Mouse (Mus musculus) stomach, postnatal 0 days (tissue): ENCODE results near the gene Adgrb3. TPM values are rescaled to one million over a fixed set of nuclear protein-coding genes. Genes with fewer than 3 reads are reported as not detected.

Experiments used
- ATAC-seq: fragments of 200-750 bp; cut with Nextera tagmentation; 2 replicates; pipeline ENCODE4 v1.8.0; 2017; ENCODE audit not compliant: low FRiP score, low TSS enrichment
- DNase-seq: peaks from one replicate; pipeline ENCODE4 v3.0.0-alpha.2; 2016; ENCODE audit warnings: low spot score
- H3K27ac ChIP-seq: fragments of 300-500 bp; sonication (generic); replicated peaks from 2 replicates; pipeline ENCODE4 v1.5.1; 2014; ENCODE audit warnings: mild to moderate bottlenecking, control low read depth
- H3K27me3 ChIP-seq: fragments of 300-500 bp; sonication (generic); 2 replicates; pipeline ENCODE4 v1.6.1; 2014; ENCODE audit warnings: low read length; ENCODE audit not compliant: control insufficient read depth, insufficient read depth
- H3K36me3 ChIP-seq: fragments of 300-500 bp; sonication (generic); 2 replicates; pipeline ENCODE4 v1.6.1; 2014; ENCODE audit warnings: low read length, mixed read lengths; ENCODE audit not compliant: control insufficient read depth, insufficient read depth
- H3K4me1 ChIP-seq: fragments of 300-500 bp; sonication (generic); replicated peaks from 2 replicates; pipeline ENCODE4 v1.6.1; 2014; ENCODE audit warnings: antibody characterized with exemption; ENCODE audit not compliant: control insufficient read depth, insufficient read depth
- H3K4me2 ChIP-seq: fragments of 300-500 bp; sonication (generic); replicated peaks from 2 replicates; pipeline ENCODE4 v1.6.1; 2014; ENCODE audit warnings: low read depth, mild to moderate bottlenecking, control low read depth, moderate library complexity
- H3K4me3 ChIP-seq: fragments of 300-500 bp; sonication (generic); 2 replicates; pipeline ENCODE4 v1.5.1; 2014; ENCODE audit warnings: low read depth, low read length, control low read depth
- H3K9ac ChIP-seq: fragments of 300-500 bp; sonication (generic); 2 replicates; pipeline ENCODE4 v1.6.1; 2014; ENCODE audit warnings: mild to moderate bottlenecking, low read length, control low read depth, mixed read lengths
- H3K9me3 ChIP-seq: fragments of 300-500 bp; sonication (generic); 2 replicates; pipeline ENCODE4 v1.6.1; 2016; ENCODE audit warnings: low read length; ENCODE audit not compliant: control insufficient read depth
- CTCF ChIP-seq: IDR thresholded peaks from 2 replicates; pipeline ENCODE4 v1.5.1; 2016; ENCODE audit warnings: antibody characterized with exemption, low read depth, mild to moderate bottlenecking, moderate library complexity
- EP300 ChIP-seq: optimal IDR thresholded peaks from 2 replicates; pipeline ENCODE3; 2016; ENCODE audit warnings: antibody characterized with exemption
- WGBS: fragments of 180-500 bp; shearing (Covaris S2); extraction: QIAGEN DNeasy Blood & Tissue Kit; methylation state at CpG from one replicate; pipeline ENCODE4 v1.1.7; 2014; 5-methylcytosine and 5-hydroxymethylcytosine counted together
- polyA plus RNA-seq: library from polyadenylated mRNA; unstranded; fragments of >200 nt; fragmentation: Nextera tagmentation; extraction: Ambion mirVana; gene quantifications from 2 replicates; pipeline ENCODE4 v1.2.1, GENCODE M21; 2015

Adgrb3 gene
- polyA plus RNA-seq, 1 experiment from 2014 or later = 1.8 TPM

- Histone ChIP-seq H3K27me3 (no peaks in the 10 kb centered on the region), H3K9me3 (no peaks in the 10 kb centered on the region), H3K4me3 (no peak overlapping the region), H3K9ac (no peak overlapping the region), H3K4me2 (no peak overlapping the region), H3K4me1 (no peaks in the 10 kb centered on the region), H3K36me3 (no peaks in the 10 kb centered on the region), H3K27ac (no peak overlapping the region)
- no peak for ATAC-seq
- 56% methylated on average over 1 of the region's 1 CpGs for WGBS
- TF ChIP-seq EP300 = no peak
- TF ChIP-seq CTCF = no peak
- DNase-seq = no peak
Measured at GRCm38 (mm10) chr1:25462612-25463011, 366.9 kb downstream of the Adgrb3 start.

- Histone ChIP-seq H3K4me3 (no peak overlapping the region), H3K36me3 (no peaks in the 10 kb centered on the region), H3K9me3 (no peaks in the 10 kb centered on the region), H3K4me1 (no peaks in the 10 kb centered on the region), H3K27me3 (no peaks in the 10 kb centered on the region), H3K9ac (no peak overlapping the region), H3K4me2 (no peak overlapping the region), H3K27ac (no peak overlapping the region)
- ATAC-seq = no peak
- no peak for DNase-seq
- 32% methylated on average over 2 of the region's 2 CpGs for WGBS
- TF ChIP-seq EP300 = no peak
- no peak for TF ChIP-seq CTCF
Measured at GRCm38 (mm10) chr1:25435506-25435905, 394.0 kb downstream of the Adgrb3 start.

- H3K27ac ChIP-seq = no peak overlapping the region
- no peak overlapping the region for H3K9ac ChIP-seq
- TF ChIP-seq CTCF (no peak), EP300 (no peak)
- no peak overlapping the region for H3K4me3 ChIP-seq
- H3K4me1 ChIP-seq = no peaks in the 10 kb centered on the region
- WGBS = 73% methylated on average over 16 of the region's 16 CpGs
- no peaks in the 10 kb centered on the region for H3K9me3 ChIP-seq
- H3K27me3 ChIP-seq = no peaks in the 10 kb centered on the region
- DNase-seq (no peak), ATAC-seq (no peak)
- H3K36me3 ChIP-seq = no peaks in the 10 kb centered on the region
- no peak overlapping the region for H3K4me2 ChIP-seq
Measured at GRCm38 (mm10) chr1:25430219-25430862, 399.2 kb downstream of the Adgrb3 start.

- 92% methylated on average over 2 of the region's 2 CpGs for WGBS
- Histone ChIP-seq H3K4me2 (no peak overlapping the region), H3K4me3 (no peak overlapping the region), H3K27me3 (no peaks in the 10 kb centered on the region), H3K4me1 (no peaks in the 10 kb centered on the region), H3K9ac (no peak overlapping the region), H3K36me3 (no peaks in the 10 kb centered on the region), H3K27ac (no peak overlapping the region), H3K9me3 (no peaks in the 10 kb centered on the region)
- no peak for DNase-seq
- TF ChIP-seq EP300 (no peak), CTCF (no peak)
- ATAC-seq = no peak
Measured at GRCm38 (mm10) chr1:25420701-25421100, 408.8 kb downstream of the Adgrb3 start.

- H3K4me3 ChIP-seq = no peak overlapping the region
- DNase-seq = no peak
- H3K4me2 ChIP-seq = no peak overlapping the region
- no peaks in the 10 kb centered on the region for H3K27me3 ChIP-seq
- TF ChIP-seq EP300 = no peak
- no peak for TF ChIP-seq CTCF
- H3K27ac ChIP-seq = no peak overlapping the region
- no peak for ATAC-seq
- no peaks in the 10 kb centered on the region for H3K36me3 ChIP-seq
- no peak overlapping the region for H3K9ac ChIP-seq
- no peaks in the 10 kb centered on the region for H3K4me1 ChIP-seq
- no peaks in the 10 kb centered on the region for H3K9me3 ChIP-seq
Measured at GRCm38 (mm10) chr1:25419378-25419777, 410.1 kb downstream of the Adgrb3 start.

- DNase-seq = no peak
- no peak for TF ChIP-seq EP300
- TF ChIP-seq CTCF = no peak
- no peak for ATAC-seq
- Histone ChIP-seq H3K4me3 (no peak overlapping the region), H3K9me3 (no peaks in the 10 kb centered on the region), H3K27me3 (no peaks in the 10 kb centered on the region), H3K36me3 (no peaks in the 10 kb centered on the region), H3K4me2 (no peak overlapping the region), H3K4me1 (no peaks in the 10 kb centered on the region), H3K9ac (no peak overlapping the region), H3K27ac (no peak overlapping the region)
- 80% methylated on average over 2 of the region's 2 CpGs for WGBS
Measured at GRCm38 (mm10) chr1:25415084-25415483, 414.4 kb downstream of the Adgrb3 start.
